Mouse (Mus musculus) embryonic facial prominence, embryonic 11.5 days (tissue): ENCODE data around the gene AC153137.1. TPM values are rescaled to one million over a fixed set of nuclear protein-coding genes. Genes with fewer than 3 reads are reported as not detected.

Experiments used
- ATAC-seq: fragments of 200-750 bp; cut with Nextera tagmentation; replicated peaks from 2 replicates; pipeline ENCODE4 v1.8.0; 2017; ENCODE audit warnings: low read depth; ENCODE audit not compliant: insufficient number of reproducible peaks, low FRiP score, low TSS enrichment
- DNase-seq: peaks from one replicate; pipeline ENCODE4 v3.0.0-alpha.2; 2015; ENCODE audit warnings: low spot score
- H3K27ac ChIP-seq: fragments of 300-500 bp; sonication (generic); replicated peaks from 2 replicates; pipeline ENCODE4 v1.5.1; 2014; ENCODE audit warnings: mild to moderate bottlenecking, low read depth, low read length, control low read depth
- H3K27me3 ChIP-seq: fragments of 300-500 bp; sonication (generic); 2 replicates; pipeline ENCODE4 v1.6.1; 2014; ENCODE audit warnings: mild to moderate bottlenecking, low read length, moderate library complexity, mixed read lengths; ENCODE audit not compliant: control insufficient read depth, insufficient read depth
- H3K36me3 ChIP-seq: fragments of 300-500 bp; sonication (generic); replicated peaks from 2 replicates; pipeline ENCODE4 v1.6.1; 2014; ENCODE audit warnings: low read depth, mild to moderate bottlenecking, low read length, moderate library complexity, mixed read lengths; ENCODE audit not compliant: control insufficient read depth, insufficient read depth
- H3K4me1 ChIP-seq: fragments of 300-500 bp; sonication (generic); 2 replicates; pipeline ENCODE4 v1.6.1; 2014; ENCODE audit warnings: low read length, mixed read lengths; ENCODE audit not compliant: control insufficient read depth, insufficient read depth
- H3K4me2 ChIP-seq: fragments of 300-500 bp; sonication (generic); 2 replicates; pipeline ENCODE4 v1.6.1; 2014; ENCODE audit warnings: low read depth, mild to moderate bottlenecking, control low read depth, low read length, moderate library complexity
- H3K4me3 ChIP-seq: fragments of 300-500 bp; sonication (generic); 2 replicates; pipeline ENCODE4 v1.5.1; 2014; ENCODE audit warnings: low read depth, low read length, control low read depth
- H3K9ac ChIP-seq: fragments of 300-500 bp; sonication (generic); replicated peaks from 2 replicates; pipeline ENCODE4 v1.6.1; 2014; ENCODE audit warnings: mild to moderate bottlenecking, control low read depth, low read length
- H3K9me3 ChIP-seq: fragments of 300-500 bp; sonication (generic); replicated peaks from 2 replicates; pipeline ENCODE4 v1.6.1; 2016; ENCODE audit warnings: mild to moderate bottlenecking, low read length, inconsistent platforms, mixed read lengths; ENCODE audit not compliant: control insufficient read depth
- WGBS: fragments of 180-500 bp; shearing (Covaris S2); extraction: QIAGEN DNeasy Blood & Tissue Kit; methylation state at CpG from one replicate; pipeline ENCODE4 v1.1.7; 2014; 5-methylcytosine and 5-hydroxymethylcytosine counted together
- polyA plus RNA-seq: library from polyadenylated mRNA; unstranded; fragments of >200 nt; fragmentation: Nextera tagmentation; extraction: Ambion mirVana; gene quantifications from 2 replicates; pipeline ENCODE4 v1.2.1, GENCODE M21; 2014

The AC153137.1 gene
- polyA plus RNA-seq, 1 experiment from 2014 or later, result not detected

- WGBS, result 42% methylated on average over 5 of the region's 5 CpGs
These were observed 27.3 kb downstream of the AC153137.1 start for GRCm38 (mm10) chr1:30950456-30950835.

GRCm38 (mm10) chr1:30949710-30950455 lies 27.9 kb downstream of the AC153137.1 start:
- H3K4me2 ChIP-seq, result peak overlapping the region; percentile 53
- H3K27ac ChIP-seq, result peak overlapping the region; percentile 99
- peak; percentile 98 for DNase-seq
- ATAC-seq, result peak; percentile 99
- no peaks in the 10 kb centered on the region for H3K27me3 ChIP-seq
- no peaks in the 10 kb centered on the region for H3K9me3 ChIP-seq
- no peaks in the 10 kb centered on the region for H3K36me3 ChIP-seq
- peak overlapping the region; percentile 96 for H3K9ac ChIP-seq
- no peaks in the 10 kb centered on the region for H3K4me1 ChIP-seq
- peak overlapping the region; percentile 91 for H3K4me3 ChIP-seq
- under 1% methylated on average over 48 of the region's 66 CpGs for WGBS

More at GRCm38 (mm10) chr1:30950456-30950835, 27.3 kb downstream of the AC153137.1 start:
- Histone ChIP-seq H3K4me2 (peak overlapping the region; percentile 53), H3K4me1 (no peaks in the 10 kb centered on the region), H3K27me3 (no peaks in the 10 kb centered on the region), H3K27ac (peak overlapping the region; percentile 99), H3K4me3 (peak overlapping the region; percentile 91), H3K9me3 (no peaks in the 10 kb centered on the region), H3K9ac (peak overlapping the region; percentile 96), H3K36me3 (no peaks in the 10 kb centered on the region)
- DNase-seq (peak; percentile 52), ATAC-seq (no peak)

- Histone ChIP-seq H3K4me2 (peak overlapping the region; percentile 39), H3K9ac (peak overlapping the region; percentile 96), H3K27ac (peak overlapping the region; percentile 99), H3K36me3 (peaks cover 2% of the 10 kb centered on the region; the same call in 1 of the 2 replicates), H3K27me3 (no peaks in the 10 kb centered on the region), H3K4me3 (peak overlapping the region; percentile 91), H3K9me3 (no peaks in the 10 kb centered on the region), H3K4me1 (no peaks in the 10 kb centered on the region)
- DNase-seq (peak; percentile 55), ATAC-seq (peak; percentile 61)
- WGBS, result under 1% methylated on average over 46 of the region's 85 CpGs
These were observed 28.7 kb downstream of the AC153137.1 start for GRCm38 (mm10) chr1:30948950-30949639.

- peak overlapping the region; percentile 96 for H3K9ac ChIP-seq
- peak overlapping the region; percentile 39 for H3K4me2 ChIP-seq
- peak; percentile 75 for DNase-seq
- H3K27me3 ChIP-seq, result no peaks in the 10 kb centered on the region
- WGBS, result under 1% methylated on average over 16 of the region's 16 CpGs
- peak overlapping the region; percentile 99 for H3K27ac ChIP-seq
- peak overlapping the region; percentile 91 for H3K4me3 ChIP-seq
- H3K36me3 ChIP-seq, result peaks cover 6% of the 10 kb centered on the region; the same call in 1 of the 2 replicates
- H3K4me1 ChIP-seq, result no peaks in the 10 kb centered on the region
- no peak for ATAC-seq
- no peaks in the 10 kb centered on the region for H3K9me3 ChIP-seq
These were observed 29.3 kb downstream of the AC153137.1 start for GRCm38 (mm10) chr1:30948361-30948949.

- 93% methylated on average over 6 of the region's 6 CpGs for WGBS
- DNase-seq, result no peak
- no peak overlapping the region for H3K4me3 ChIP-seq
- ATAC-seq, result no peak
- H3K4me1 ChIP-seq, result no peaks in the 10 kb centered on the region
- no peak overlapping the region for H3K4me2 ChIP-seq
- no peaks in the 10 kb centered on the region for H3K9me3 ChIP-seq
- H3K27ac ChIP-seq, result no peak overlapping the region
- no peaks in the 10 kb centered on the region for H3K27me3 ChIP-seq
- no peak overlapping the region for H3K9ac ChIP-seq
- peaks cover 7% of the 10 kb centered on the region for H3K36me3 ChIP-seq
These were observed 32.6 kb downstream of the AC153137.1 start for GRCm38 (mm10) chr1:30945136-30945535.

GRCm38 (mm10) chr1:30940571-30940970 lies 37.2 kb downstream of the AC153137.1 start:
- ATAC-seq (no peak), DNase-seq (no peak)
- Histone ChIP-seq H3K4me2 (no peak overlapping the region), H3K27me3 (no peaks in the 10 kb centered on the region), H3K4me1 (no peaks in the 10 kb centered on the region), H3K9me3 (no peaks in the 10 kb centered on the region), H3K9ac (no peak overlapping the region), H3K4me3 (no peak overlapping the region), H3K36me3 (peaks cover 7% of the 10 kb centered on the region), H3K27ac (no peak overlapping the region)
- WGBS, result 78% methylated on average over 3 of the region's 3 CpGs

GRCm38 (mm10) chr1:30938392-30938791 lies 39.4 kb downstream of the AC153137.1 start:
- H3K4me3 ChIP-seq, result no peak overlapping the region
- ATAC-seq, result no peak
- no peaks in the 10 kb centered on the region for H3K9me3 ChIP-seq
- H3K36me3 ChIP-seq, result peaks cover under 1% of the 10 kb centered on the region; the same call in 1 of the 2 replicates
- no peaks in the 10 kb centered on the region for H3K4me1 ChIP-seq
- H3K27ac ChIP-seq, result no peak overlapping the region
- no peak overlapping the region for H3K4me2 ChIP-seq
- no peak for DNase-seq
- WGBS, result 84% methylated on average over 5 of the region's 7 CpGs
- H3K9ac ChIP-seq, result no peak overlapping the region
- H3K27me3 ChIP-seq, result no peaks in the 10 kb centered on the region
